Mouse (Mus musculus) kidney, postnatal 10 days (tissue): ENCODE measurements around the gene Gm49333.

Experiments used
- DNase-seq: peaks from one replicate; pipeline ENCODE4 v3.0.0; 2021; ENCODE audit warnings: mixed read lengths

The Gm49333 gene

GRCm38 (mm10) chr16:20611357-20612227, at the start of gene Gm49333, which contains the start of the genes Eef1akmt4 and Alg3:
Gene Gm49333, plus strand, starts transcription at chr16:20611610.
Gene Eef1akmt4, plus strand, starts transcription at chr16:20611593.
Gene Alg3, minus strand, starts transcription at chr16:20611735.
- peak; percentile 90 for DNase-seq

DNA sequence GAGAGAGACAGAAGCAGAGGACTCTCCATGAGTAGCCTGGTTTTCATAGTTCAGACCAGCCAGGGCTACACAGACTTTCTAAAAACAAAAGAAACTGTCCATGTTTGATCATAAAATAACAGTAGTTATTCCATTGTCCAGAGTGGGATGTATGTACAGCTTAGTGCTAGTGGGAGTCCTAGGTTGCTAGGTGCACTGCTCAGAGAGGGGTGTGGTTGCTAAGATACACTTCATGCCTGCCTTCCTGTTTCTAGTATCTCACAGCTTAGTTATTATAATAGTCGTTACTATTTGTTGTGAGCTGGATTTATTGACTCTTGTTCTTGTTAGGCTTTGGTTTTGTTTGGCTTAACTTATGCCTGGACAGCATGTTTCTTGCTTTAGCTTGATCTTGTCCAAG, 46.3 kb upstream of the Gm49333 start:
- no peak for DNase-seq

GRCm38 (mm10) chr16:20589366-20589938, 22.0 kb upstream of the Gm49333 start, which contains the start of gene Vwa5b2:
Gene Vwa5b2, plus strand, starts transcription at chr16:20589471.
- DNase-seq = no peak

GRCm38 (mm10) chr16:20589939-20590679, 21.3 kb upstream of the Gm49333 start:
- DNase-seq = peak; percentile 51

- DNase-seq = no peak
Observed at GRCm38 (mm10) chr16:20590680-20591038, 20.8 kb upstream of the Gm49333 start.

DNA sequence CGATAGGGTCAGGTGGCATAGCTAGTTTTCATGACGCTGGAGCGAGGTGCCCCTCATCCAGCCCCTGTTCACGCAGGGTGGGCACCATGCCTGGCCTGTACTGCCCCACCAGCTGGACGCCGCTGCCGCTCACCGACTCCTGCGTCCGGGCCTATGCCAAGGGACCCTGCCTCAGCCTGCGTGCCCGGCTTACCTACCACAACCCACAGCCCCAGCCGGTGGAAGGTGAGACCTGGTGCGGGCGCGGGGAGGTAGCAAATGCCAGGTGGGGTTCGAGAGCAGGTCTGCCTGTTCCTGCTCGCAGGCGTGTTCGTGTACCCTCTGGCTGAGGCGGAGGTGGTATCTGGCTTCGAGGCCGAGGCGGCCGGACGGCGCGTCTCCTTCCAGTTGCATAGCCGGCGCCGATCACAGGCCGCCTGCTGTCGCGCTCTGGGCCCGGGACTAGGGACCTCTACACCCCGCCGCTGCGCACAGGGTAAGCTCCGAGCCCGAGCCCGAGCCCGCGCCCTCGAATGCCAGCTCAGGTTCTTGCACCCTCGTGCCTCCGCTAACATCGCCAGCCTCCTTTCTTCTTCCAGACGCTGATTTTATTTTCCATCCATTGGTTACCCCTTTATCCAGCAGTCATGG, 20.2 kb upstream of the Gm49333 start:
- DNase-seq = no peak

DNA sequence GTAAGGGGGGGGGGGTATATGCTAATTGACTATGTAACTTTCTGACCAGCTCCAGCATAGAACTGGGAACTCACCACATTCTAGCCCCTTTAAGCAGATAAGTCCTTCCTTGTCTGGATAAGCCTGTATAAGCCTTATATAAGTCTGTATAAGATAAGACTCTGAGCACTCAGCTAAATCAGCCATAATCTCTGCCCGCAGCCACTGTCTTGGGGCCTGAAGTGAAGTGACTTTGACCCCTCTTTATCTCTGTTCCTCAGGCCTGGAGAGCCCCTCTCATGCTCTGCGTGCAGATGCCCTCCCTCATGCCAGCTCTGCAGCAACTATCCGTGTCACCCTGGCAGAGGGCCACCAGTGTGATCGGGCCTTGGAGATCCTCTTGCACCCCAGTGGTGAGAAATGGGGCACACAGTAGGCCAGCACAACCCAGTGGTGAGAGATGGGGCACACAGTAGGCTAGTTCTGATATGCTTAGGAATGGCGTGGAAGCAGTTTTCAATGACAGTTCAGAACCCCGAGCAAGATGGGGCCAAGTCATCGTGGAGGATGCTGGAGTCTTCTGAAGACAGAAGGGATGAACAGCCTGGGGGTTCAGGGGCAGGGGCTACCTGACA, 16.2 kb upstream of the Gm49333 start:
- no peak for DNase-seq

- no peak for DNase-seq
Observed at GRCm38 (mm10) chr16:20595737-20596136, 15.7 kb upstream of the Gm49333 start.

DNA sequence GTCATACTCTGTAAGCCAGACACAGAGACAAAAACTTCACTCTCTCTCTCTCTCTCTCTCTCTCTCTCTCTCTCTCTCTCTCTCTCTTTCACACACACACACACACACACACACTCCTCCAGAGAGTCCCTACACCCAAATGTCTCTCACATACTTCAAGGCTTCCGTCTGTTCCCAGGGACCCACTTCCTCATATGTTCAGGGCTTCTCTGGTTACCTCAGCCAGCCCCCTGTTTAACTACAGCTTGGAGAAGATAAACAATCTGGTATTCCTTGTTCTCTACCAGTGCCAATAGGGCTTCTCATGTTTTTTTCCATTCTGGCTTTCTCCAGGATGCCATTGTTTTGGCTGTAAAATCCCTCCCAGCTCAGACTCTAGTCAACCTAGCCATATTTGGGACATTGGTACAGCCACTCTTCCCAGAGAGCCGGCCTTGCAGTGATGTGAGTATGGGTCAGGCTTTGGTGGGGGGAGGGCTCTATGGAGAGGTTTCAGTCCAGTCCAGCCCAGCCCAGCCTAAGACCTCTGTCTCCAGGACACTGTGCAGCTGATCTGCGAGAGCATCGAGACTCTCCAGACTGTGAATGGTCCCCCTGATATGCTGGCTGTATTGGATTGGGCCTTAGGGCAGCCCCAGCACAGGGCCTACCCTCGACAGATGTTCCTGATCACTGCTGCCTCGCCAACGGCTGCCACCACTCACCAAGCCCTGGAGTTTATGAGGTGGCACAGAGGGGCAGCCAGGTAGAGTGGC, 14.5 kb upstream of the Gm49333 start:
- no peak for DNase-seq

DNA sequence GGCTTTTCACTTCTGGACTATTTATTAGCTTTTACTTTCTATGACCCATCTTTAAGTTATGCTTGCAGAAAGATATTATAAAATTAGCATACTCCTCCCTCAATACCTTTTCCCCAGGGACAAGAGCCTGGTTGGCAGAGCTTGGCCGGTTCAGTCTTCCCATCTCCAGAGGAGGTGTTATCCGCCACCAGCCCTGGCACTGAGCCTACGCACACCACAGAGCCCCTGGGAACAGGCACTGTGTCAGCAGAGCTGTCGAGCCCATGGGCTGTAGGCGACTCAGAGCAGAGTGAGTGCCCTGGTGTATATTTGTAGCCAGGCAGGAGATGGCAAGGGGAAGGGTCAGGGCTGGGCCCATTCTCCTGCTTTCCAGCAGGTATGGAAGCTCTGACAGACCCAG, 10.9 kb upstream of the Gm49333 start:
- DNase-seq = no peak

GRCm38 (mm10) chr16:20604705-20605104, 6.7 kb upstream of the Gm49333 start:
- DNase-seq = no peak

- DNase-seq = peak; percentile 82
Observed at GRCm38 (mm10) chr16:20610501-20611356, 681 bp upstream of the Gm49333 start.

GRCm38 (mm10) chr16:20619541-20620398, 8.4 kb downstream of the Gm49333 start:
- peak; percentile 66 for DNase-seq

GRCm38 (mm10) chr16:20620399-20620735, 9.0 kb downstream of the Gm49333 start:
- no peak for DNase-seq

DNA sequence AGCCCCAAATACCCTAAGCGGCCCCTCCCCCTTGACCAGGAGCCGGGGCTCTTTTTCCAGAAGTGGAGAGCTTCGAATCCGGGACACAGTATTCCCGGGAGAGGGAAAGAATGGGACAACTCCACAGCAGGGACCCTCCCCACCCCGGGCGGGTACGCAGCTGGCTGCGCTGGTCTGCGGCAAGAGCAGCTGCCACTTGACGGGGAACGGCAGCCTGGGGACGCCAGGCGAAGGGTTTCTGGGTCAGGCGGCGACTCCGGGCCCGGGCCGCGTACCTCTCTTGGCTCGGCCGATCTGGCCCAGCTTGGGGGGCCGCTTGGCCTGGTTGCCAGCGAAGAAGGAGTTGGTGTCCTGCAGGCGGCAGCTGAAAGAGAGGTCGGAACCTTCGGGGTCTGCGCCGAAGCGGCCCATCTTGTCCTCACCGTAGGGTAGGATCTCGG, 9.4 kb downstream of the Gm49333 start:
- DNase-seq = no peak

DNA sequence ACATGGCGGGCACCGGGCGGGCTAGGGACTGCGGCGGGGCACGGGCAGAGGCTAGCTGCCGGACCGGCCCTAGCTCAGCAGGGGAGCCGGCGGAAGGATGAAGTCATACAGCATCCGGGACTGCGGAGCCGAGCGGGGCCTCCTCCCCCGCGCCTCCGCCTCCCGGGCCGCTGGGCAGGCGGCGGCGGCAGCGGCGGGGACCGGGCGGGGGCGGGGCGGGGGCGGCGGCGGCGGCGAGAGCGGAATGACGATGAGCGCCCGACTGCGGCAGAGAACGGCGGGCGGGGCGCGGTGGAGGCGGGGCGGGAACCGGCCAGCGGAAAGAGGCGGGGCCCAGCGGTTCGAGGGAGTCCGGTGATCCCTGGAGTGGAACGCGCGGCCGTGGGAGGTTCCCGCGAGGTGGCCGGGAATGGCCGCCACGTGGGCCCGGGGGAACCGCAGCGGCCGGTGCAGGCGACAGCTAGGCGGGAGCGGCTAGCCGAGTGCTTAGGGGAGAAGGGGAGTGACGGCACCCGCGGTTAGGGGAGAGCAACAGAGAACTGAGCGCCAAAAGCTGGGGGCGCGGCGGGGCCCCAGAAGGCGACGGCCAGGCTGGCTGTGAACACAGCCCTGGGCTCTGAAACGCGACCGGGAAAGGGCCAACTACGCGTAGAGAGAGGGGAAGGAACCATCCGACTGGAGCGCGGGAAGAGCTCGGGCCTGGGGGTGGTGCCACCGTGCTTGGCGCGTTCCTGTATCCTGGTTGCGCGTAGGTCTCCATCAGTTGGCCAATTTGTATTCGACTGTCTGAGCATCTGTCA, 10.0 kb downstream of the Gm49333 start, which contains the start of gene Camk2n2:
Gene Camk2n2 (minus strand): TSS at position 97 of the 800 bp plus-strand sequence.
- DNase-seq = peak; percentile 82

DNA sequence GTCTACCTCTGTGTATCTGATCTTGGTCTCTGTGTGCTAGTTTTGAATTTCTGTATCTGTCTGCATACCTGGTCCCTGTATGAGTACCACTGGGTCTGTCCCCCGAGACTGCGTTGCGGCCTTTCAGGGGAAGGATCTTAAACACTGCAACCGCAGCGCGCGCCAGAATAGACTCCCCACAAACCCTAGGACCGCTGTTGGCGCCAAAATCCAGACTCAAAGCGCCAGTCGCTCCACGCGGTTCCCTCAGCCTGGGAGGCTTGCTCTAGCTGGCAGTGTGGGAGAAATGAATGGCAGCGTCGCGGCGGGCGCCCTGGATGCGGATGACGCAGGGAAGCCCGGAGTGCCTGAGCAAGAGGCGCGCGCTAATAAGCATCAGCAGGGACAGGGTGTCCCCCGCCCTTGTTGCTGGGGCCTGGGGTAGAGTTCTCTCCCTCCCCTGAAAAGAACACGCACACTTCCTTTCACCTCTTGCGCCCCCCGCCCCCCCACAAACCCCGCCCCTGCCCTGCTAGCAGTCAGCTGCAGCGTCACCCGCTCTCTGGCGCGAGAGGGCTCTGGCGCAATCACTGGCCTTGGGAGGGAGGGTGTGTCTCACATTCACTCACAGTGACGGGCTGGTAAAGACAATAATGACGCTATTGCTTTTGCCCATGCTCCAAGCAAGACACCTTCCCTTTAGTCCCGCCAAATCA, 10.7 kb downstream of the Gm49333 start:
- DNase-seq = peak; percentile 52

GRCm38 (mm10) chr16:20623211-20623610, 11.8 kb downstream of the Gm49333 start:
- DNase-seq = no peak
